Mouse (Mus musculus) stomach, postnatal 0 days (tissue): ENCODE results near the gene 1110002E22Rik.

Source experiments
- CTCF ChIP-seq: IDR thresholded peaks from 2 replicates; pipeline ENCODE4 v1.5.1; 2016; ENCODE audit warnings: antibody characterized with exemption, low read depth, mild to moderate bottlenecking, moderate library complexity
- EP300 ChIP-seq: optimal IDR thresholded peaks from 2 replicates; pipeline ENCODE3; 2016; ENCODE audit warnings: antibody characterized with exemption

DNA sequence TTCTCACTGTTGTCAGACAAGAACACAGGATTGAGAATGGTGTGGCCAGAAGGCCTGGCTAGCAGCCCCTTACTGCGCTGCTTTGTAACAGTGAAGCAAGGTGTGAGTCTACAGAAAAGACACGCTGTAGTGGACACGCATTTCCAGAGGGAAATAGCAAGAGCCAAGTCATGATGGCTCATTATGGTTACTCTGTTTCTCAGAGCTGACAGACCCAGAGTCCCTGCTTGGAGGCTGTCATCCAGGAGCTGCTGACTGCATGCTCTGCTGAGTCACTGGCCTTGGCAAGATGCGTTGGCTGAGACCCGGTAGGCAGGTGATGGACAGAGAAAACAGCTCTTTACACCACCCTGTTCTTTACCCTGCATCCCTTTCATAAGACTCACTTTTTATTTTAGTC, 35.5 kb upstream of the 1110002E22Rik start:
- TF ChIP-seq CTCF (no peak), EP300 (no peak)
